Mouse (Mus musculus) left cerebral cortex, adult 18-20 months (tissue): ENCODE measurements around the gene Pibf1. TPM values are rescaled to one million over a fixed set of nuclear protein-coding genes. Genes with fewer than 3 reads are reported as not detected.

ENCODE experiments used
- total RNA-seq, 2 experiments: library from RNA; stranded (reverse); gene quantifications; 2 replicates each; pipeline ENCODE4 v1.2.3; 2021

Pibf1 gene
- total RNA-seq, 2 experiments from 2014 or later, result 11.6 to 12.4 TPM

Other genes starting within 250 kb of the Pibf1 start
- gene Rpl36a-ps1, start 105.1 kb upstream of the Pibf1 start, total RNA-seq, result not detected
- gene Mzt1, start 53.3 kb upstream of the Pibf1 start, total RNA-seq, result 10 to 100 TPM; 73.2 to 73.7 TPM
- gene Bora, start 53.2 kb upstream of the Pibf1 start, total RNA-seq, result 1 to 10 TPM; 1.6 to 1.7 TPM
- 10 to 100 TPM; 17.9 to 20.0 TPM for gene Dis3, start 346 bp downstream of the Pibf1 start, total RNA-seq
- 10 to 100 TPM; 15.3 to 20.9 TPM for gene Klf5, start 199.3 kb downstream of the Pibf1 start, total RNA-seq